Mouse (Mus musculus): Measurements from ENCODE around the gene Gm28729.
"Not testable (repeated sequence)": the region's sequence is repeated elsewhere in the genome, so short reads cannot be mapped to it uniquely, and the experiment has no call there.

The Gm28729 gene

DNA sequence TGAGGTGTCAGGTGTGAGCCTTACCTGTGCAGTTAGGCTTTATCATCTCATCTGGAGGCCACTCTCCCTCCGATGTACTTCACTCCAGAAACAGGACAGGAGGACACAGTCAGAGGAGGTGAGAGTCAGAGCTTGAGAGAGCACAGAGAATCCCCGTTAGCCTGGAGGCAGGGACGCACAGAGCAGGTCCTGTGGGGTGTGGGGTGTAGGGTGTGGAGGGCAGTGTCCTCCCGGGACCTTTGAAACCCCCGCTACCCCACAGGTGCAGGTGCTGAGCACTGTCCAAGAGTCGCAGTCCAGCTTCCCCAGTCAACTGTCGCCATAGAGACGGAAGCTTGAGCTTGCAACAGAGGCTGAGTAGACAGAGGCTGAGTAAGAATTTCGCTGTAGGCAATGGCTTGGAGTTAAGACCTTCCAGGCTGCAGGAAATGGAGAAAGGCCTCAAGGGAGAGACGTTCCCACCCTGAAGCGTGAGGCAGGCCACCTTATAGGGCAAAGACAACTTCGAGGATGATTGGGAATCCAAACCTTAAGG lies at the start of gene Gm28729:
Gm28729 (minus strand) TSS at position 293 of the 535 bp plus-strand sequence.
- no peak for DNase-seq (ENCODE audit: low spot score)

DNA sequence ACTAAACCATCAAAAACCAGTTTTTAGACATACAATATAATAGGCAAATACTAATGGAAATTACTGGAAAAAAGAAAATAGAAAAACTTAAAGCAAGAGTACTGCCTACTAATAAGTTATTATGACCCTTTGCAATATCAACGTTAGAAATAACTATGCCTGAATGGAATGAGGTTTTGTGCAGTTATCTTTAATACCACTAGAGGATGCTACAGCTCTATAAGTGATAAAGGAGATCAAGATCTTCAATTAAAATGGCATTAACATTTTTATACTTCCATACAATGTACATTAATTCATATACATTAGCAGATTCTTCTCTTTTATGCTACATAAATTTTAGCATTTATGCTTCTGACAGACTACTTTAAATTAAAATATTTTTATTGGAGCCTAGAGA lies 48.2 kb upstream of the Gm28729 start:
- no peak for DNase-seq (ENCODE audit: low spot score)

DNA sequence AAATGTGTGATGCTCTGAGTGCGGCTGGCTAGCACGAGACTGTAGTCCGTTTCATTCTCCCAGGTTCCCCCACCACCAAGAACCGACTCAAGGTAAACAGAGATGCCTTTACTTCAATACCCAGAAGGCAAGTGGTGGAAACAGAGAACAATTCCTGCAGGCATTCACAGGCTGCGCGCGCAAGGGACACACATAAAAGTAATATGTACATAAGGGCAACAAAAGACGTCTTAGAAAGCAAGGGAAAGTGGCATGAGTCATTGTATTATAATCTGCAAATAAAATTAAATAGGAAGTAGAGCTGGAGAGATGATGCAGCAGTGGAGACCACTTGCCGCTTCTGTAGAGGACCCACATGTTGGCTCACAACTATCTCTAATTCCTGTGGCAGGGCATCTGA lies 47.7 kb upstream of the Gm28729 start:
- DNase-seq (ENCODE audit: low spot score) = no peak

DNA sequence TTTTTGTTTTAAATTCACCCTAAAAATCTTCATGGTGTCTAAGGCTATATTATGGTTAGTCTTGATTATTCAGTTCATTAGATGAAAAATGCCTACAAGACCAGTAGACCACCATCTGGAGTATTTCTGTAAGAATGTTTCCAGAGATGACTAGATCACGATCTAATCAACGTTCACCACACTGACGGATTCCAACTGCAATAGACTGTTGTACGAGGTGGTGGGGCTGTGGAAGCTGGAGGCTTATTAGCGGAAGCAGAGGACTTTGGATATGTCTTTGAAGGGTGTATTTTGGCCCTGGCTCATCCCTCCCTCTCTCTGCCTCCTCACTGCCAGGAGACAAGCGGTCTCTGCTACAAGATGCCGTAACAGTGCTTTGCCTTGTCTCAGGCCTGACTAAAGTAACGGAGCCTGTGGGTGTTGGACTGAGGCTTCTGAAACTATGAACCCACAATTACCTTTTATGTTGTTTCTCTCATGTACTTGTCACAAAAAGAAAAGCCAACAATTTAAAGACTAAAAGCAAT lies 41.5 kb upstream of the Gm28729 start:
- no peak for DNase-seq (ENCODE audit: low spot score)

DNA sequence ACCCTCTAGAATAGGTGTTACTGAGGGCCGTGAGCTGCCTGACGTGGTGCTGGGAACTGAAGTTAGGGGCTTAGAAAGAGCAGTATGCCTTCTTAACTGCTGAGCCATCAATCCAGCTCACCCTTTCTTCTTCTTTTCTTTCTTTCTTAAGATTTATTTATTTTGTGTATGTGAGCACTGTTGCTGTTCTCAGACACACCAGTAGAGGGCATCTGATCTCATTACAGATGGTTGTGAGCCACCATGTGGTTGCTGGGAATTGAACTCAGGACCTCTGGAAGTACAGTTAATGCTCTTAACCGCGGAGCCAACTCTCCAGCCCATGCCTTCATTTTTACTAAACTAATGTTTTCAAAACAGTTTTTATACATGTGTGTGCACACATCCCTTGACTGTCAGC lies 38.4 kb upstream of the Gm28729 start:
- DNase-seq (ENCODE audit: low spot score) = no peak

DNA sequence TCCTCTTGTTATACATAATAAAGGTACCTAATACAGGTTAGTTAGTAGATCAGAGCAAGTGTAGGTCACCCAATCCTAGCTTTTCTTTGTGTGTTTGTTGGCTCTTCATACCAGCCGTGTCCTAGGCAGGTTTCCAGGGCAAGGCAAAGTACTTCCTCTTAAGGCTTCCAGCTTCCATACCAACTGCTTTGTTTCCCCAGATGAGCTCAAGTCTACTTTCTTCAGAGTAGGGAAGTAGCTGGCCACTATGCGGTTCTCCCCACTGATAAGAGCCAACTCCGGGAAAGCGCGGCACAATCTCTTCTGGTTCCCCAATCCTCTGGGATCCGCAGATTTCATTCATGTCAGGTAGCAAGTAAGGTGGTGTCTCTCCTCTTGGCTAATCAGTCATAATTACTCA lies 34.1 kb upstream of the Gm28729 start:
- DNase-seq (ENCODE audit: low spot score) = no peak

DNA sequence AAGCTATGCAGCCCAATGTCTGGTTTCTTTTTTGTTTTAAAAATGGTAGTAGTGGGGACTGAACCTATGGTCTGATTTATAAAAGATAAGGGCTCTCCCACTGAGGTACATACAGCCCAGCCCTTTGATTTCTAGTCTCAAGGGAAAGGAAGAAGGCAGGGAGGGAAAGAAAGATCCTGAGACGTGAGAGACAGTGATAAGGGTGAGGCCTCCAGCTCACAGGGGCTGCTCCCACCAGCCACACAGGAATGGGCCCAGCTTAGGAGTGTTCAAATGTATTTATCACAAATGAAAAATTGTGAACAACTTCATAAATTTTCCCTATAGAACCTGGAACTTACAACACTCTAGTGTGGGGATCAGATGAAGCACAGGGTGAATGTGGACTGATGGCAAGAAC lies 33.5 kb upstream of the Gm28729 start:
- no peak for DNase-seq (ENCODE audit: low spot score)

DNA sequence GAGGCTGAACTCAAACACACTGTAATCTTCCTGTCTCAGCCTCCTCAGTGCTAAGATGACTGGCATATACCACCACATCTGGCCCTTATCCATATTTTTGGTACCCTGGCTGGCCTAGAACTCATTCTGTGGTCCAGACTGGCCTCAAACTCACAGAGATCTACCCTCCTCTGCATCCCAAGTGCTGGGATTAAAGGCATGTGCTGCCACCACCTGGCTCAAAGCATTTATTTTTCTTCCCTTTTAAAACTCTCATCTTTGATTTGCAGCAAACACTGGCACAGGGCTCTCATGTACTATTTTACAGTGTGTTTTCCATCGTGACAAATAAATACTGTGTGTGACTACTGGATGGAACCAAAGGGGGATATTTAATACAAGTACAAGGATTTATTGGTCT lies 29.0 kb upstream of the Gm28729 start:
- DNase-seq (ENCODE audit: low spot score) = no peak

DNA sequence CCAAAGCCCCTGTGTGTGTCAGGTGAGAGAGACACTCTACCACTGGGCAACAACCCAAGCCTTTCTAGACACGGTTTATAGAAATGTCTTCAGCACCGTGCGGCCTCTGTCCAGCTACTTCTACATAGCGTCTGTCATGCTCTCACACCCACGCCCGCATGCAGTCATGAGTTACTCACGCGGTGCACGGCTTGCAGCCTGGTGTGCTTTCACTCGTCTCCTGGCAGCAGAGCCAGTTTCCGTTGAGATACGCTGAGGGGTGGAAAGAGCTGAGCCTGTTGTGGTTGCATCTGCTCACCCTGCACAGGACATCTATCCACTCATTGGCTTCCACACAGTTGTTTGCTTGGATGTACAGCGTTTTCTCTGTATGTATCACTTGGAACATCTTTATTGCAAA lies 20.3 kb upstream of the Gm28729 start:
- DNase-seq (ENCODE audit: low spot score) = no peak

DNA sequence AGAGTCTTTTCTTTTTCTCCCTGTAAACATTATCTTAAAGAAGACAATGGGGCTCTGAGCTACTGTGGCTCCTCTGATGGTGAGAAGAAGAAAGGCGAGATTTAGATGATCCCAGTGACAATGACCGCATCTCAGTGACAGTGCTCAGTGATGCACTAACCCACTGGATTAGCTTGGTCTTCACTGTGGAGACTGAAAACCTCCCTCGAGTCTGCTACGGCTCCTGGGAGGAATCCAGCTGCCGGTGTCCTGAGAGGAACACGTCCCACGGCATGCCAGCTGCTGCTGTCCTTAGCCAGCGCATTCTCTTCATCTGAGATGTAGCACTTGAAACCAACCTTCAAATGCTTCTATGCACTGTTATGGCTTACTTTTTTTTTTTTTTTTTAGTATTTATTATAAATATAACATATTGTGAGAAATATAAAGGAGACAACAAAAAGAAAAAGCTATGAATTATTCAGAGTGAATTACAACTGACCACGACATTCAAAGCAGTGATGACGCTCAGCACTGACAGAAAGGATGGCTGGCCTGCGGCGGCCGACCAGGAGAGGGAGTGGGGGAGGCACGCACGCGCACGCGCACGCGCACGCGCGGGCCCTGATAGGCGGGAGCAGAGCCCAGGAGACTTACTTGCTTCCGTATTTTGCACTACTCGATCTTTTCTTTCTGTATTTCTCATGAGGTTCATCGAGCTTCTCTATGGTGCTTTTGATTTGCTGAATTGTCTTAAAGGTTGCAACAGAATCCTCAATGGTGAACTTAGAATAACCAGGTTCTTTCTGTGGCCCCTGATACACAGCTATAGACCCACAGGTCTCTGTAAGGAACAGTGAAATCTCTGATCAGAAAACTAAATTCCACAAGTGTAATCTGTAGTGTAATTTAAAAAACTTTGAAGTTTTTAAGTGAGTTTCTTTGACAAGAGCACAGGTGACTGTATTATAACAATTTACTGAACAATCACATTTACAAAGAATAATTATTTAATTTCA lies 18.9 kb upstream of the Gm28729 start:
- DNase-seq (ENCODE audit: low spot score) = peak; percentile 37

DNA sequence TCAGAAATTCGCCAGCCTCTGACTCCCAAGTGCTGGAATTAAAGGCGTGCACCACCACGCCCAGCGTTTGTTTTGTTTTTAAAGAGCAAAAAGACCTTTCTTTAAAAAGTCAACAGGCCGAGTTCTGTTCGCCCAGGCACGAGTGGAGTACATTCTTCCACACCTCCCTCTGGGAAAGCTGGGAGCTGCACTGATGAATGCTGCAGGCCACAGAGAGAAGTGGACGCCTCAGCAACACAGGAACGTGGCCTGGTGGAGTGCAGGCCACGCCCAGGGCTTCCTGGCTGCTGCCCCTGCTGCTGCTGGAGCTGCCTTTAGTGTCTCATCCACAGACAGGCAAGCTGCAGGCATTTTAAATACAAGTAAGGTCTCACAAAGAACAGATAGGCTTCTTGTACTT lies 13.9 kb upstream of the Gm28729 start:
- DNase-seq (ENCODE audit: low spot score) = no peak

DNA sequence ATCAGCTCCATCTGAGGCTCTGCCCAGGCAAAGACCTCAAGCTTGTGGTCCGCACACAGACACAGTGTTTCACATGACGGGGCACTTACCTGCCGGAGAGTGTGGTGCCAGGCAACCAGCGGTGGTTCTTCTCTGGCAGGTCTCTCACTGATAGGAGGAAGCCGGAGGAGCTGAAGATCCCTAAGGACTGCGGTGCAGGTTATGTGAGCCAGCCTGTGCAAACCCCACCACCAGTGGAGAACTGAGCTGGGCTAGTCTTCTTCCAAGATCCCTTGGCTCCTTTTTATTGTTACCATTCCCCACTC lies 12.5 kb upstream of the Gm28729 start:
- DNase-seq (ENCODE audit: low spot score) = no peak

DNA sequence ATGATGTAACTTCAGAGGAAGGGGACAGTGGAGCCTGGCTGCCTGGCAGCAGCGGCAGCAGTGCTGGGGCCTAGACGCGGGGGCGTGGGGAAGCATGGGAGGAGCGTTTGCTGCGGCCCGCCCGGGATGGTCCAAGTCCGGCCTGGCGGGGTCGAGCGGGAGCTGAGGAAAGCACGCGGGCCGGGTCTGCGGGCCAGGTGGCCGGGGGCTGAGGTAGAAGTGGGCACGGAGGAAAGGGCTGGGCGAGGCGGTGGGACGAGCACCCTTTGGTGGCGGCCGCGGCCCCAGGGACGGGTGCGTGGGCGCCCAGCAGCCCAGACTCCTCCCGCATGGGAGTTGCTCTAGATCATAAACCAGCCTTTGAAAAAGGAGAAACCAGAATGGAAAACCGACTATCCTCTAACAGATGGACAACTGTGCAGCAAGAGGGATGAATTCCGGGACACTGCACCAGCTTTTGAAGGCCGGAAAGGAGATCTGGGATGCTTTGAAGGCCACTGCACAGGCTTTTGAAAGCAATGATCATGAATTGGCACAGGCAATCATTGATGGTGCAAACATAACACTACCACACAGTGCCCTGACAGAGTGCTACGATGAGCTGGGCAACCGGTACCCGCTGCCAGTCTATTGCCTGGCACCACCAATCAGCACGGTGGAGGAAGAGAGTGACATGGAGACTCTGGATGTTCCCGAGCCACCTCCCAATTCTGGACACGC lies 12.0 kb upstream of the Gm28729 start:
- no peak for DNase-seq (ENCODE audit: low spot score)

DNA sequence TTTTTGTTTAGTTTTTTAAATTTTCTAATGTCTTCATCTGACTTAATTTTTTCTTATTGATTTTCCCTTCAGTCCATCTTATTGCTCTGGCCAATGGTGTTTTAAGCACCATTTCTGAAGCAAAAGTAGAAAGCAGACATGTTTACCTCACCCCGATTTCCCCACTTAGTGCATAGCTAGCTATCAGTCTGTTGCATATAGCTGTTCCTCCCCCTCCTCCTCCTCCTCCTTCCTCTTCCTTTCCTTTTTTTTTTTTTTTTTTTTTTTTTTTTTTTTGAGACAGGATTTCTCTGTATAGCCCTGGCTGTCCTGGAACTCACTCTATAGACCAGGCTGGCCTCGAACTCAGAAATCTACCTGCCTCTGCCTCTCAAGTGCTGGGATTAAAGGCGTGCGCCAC lies 11.0 kb upstream of the Gm28729 start:
- DNase-seq (ENCODE audit: low spot score) = not testable (repeated sequence)

DNA sequence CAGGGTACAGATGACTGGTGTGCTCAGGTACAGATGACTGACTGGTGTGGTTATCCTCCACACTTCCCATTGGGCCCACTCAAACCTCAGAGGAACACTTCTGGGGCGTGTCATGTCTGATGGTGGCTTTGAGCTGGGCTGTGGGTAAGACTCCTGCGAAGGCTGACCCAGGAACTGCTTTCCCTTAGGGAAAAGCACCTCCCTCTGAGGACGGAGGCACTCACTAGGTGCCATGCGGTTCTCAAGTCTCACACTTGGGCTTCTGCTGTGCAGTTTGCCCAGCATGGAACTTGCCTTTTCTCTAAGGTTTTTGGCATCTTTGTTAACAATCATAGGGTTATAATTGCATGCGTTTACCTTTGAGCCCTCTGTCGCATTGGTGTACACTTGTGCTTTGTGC lies 10.4 kb upstream of the Gm28729 start:
- DNase-seq (ENCODE audit: low spot score) = no peak

DNA sequence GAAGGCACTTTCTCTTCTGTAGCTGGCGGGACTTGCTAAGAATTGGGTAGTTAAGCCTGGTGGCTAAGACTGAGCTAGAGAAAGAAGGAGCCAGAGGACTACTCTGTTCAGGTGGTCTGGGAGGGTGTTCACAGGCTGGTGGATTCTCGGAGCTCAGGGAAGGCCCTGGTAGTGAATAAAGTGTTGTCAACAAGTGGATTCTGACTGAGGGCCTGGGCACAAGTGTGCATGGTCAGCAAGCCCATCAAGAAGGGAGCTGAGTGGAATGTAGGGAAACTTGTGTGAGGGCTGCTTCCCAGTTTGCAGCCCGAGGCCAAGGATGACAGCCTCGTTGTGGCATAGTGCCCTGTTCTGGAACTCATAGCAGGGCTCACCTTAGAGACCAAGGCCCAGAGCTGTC lies 9.2 kb upstream of the Gm28729 start:
- no peak for DNase-seq (ENCODE audit: low spot score)

DNA sequence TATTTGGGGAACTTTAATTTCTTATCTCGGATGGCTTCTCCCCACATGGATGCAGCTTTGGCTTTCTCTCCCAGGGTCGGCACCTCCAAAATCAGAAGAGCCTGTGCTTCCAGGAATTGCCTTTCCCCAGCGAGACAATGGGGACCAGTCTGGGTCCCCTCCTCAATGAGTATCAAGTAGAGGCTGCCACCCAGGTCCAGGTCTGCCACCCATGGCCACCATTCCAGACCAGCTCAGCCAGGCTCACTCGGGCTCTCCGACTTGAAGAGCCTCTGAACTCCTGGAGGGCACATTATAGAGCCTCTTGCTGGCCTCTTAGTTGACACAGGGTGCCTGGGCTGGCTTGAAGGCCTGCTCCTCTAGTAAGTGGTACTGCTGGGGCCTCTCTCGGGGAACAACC lies 8.4 kb upstream of the Gm28729 start:
- DNase-seq (ENCODE audit: low spot score) = no peak

DNA sequence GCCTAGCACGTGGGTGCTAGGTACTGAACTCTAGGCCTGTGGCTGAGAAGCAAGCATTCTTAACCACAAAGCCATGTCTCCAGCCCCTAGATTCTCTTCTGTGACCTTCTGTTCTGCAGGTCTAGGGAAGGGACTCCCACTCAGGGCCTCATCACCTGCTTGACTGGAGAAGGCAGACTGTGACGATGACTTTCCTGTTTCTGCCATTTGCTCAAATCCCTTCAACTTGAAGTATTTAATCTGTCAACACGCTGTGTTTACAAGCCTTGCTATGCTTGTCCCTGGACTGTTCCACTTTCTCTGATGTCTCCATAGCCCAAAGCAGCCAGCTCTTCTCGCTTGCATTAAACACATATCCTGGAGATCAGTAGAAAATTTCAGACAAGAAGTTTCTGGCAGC lies 7.5 kb upstream of the Gm28729 start:
- no peak for DNase-seq (ENCODE audit: low spot score)

DNA sequence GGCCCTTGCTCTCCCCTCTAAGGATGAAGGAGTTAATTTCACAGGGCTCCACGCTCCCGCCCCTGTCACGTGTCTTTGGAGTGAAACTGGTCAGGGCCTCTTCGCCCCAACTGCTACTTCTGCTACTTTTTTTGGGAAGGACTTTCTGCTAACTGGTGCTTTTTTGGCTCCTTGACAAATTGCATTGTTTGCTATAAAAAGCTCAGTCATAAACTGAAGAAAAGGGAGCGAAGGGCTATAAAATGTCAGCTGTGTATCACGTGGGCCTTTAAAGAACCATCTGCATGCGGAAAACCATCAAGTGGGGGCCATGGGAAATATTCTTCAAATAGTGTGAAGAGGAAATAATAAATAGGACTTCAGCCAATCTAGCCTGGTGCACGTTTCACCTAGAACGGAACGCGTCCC lies 5.6 kb upstream of the Gm28729 start:
- no peak for DNase-seq (ENCODE audit: low spot score)

DNA sequence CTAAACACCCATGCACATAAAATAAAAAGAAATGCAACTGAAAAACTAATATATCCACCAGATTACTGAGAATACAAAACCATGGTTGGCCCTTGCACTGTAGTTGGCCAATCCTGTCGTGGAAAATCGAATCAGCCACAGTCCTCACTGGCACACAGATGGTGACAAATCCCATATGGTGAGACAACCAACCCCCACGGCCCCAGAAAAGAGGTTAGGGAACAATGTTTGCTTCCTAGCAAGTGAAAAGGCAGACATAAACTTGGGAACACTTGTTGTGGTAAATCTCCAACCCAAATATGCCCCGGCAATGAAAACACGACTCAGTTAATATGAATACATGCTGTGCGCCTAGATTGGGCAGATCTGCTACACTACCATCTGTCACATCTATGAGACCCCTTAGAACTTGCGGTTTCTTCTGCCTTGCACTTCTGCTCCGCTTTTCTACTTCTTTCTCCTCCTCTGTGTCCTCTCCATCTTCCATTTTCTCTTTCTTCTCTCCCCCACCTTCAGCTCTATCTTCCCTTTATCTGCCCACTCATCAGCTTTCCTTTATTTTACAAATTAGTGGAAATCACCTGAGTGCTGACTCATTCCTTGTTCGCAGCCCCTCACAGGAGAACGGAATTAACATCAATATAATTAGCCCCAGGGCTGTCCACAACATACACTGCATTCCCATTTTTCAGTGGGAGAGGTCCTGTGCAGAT lies 5.1 kb upstream of the Gm28729 start:
- no peak for DNase-seq (ENCODE audit: low spot score)

DNA sequence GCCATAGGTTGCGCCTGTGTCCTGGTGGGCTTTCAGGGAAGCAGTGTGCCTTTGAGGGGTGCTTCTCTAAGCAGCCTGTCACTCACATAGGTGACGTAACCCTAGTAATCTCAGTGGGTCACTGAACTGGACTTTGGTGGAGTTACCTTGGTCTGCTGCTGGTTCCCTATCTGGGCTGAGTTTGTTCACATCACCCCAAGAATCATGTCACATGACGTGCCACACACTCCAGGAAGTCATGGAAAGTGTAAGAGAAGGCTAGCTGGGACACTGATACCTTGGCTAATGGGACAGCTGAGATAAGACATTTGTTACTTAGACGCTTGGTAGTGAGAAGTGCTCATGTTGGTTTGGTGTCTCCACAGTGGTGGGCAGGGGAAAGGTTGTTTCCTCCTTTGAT lies 947 bp upstream of the Gm28729 start:
- no peak for DNase-seq (ENCODE audit: low spot score)

DNA sequence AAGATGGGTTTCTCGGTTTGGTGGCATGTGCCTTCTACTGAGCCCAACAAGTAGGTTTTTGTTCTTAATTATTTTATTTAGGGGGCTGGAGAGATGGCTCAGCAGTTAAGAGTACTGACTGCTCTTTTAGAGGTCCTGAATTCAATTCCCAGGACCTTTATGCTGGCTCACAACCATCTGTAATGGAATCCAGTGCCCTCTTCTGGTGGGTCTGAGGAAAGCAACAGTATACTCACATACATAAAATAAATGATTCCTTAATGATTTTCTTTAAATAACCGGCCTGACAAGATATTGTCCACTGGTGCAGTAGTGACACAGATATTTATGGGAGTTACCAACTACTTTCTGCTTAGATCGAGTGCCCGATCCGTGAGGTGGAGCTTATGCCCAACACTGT lies 1.9 kb downstream of the Gm28729 start:
- no peak for DNase-seq (ENCODE audit: low spot score)
